Mouse (Mus musculus) layer of hippocampus, adult 2 months (tissue): ENCODE measurements around the gene Nell1. TPM values are rescaled to one million over a fixed set of nuclear protein-coding genes. Genes with fewer than 3 reads are reported as not detected.

Experiments used
- DNase-seq, 2 experiments: peaks; one replicate each; pipeline ENCODE4 v3.0.0; 2022; ENCODE audit warnings: low spot score in 2 of 2
- H3K27ac ChIP-seq: fragments of 200-600 bp; 2 replicates; pipeline ENCODE4 v1.8.1; 2022
- H3K4me3 ChIP-seq: fragments of 200-600 bp; 2 replicates; pipeline ENCODE4 v1.8.1; 2022; ENCODE audit warnings: mild to moderate bottlenecking
- CTCF ChIP-seq: fragments of 200-600 bp; conservative IDR thresholded peaks from 2 replicates; pipeline ENCODE4 v1.8.1; 2022; ENCODE audit warnings: antibody characterized with exemption, mild to moderate bottlenecking, moderate library complexity
- total RNA-seq, 2 experiments: library from RNA; stranded (reverse); gene quantifications; 2 replicates each; pipeline ENCODE4 v1.2.3; 2021

Gene Nell1
- total RNA-seq, 2 experiments from 2014 or later = 46.2 to 51.7 TPM

DNA sequence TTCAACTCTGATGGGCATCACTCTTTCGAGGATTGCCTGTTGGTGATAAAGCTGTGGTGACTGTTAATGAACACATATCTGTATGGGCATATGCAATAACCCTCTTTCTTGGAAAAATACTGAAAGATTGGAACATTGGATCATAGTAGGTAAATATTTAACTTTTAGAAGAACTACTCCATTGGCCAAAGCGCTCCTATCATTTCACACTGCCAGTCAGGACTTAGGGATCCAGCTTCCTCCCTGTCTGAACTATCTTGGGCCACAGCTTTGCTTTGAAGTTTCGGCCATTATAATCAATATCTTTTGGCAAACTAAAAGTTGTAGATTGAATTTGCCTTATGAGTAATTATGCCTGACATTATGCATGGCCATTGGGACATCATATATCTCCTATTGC is 780.9 kb downstream of the Nell1 start:
- DNase-seq = no peak
- Histone ChIP-seq H3K27ac (no peak overlapping the region), H3K4me3 (no peak overlapping the region)
- TF ChIP-seq CTCF = no peak

DNA sequence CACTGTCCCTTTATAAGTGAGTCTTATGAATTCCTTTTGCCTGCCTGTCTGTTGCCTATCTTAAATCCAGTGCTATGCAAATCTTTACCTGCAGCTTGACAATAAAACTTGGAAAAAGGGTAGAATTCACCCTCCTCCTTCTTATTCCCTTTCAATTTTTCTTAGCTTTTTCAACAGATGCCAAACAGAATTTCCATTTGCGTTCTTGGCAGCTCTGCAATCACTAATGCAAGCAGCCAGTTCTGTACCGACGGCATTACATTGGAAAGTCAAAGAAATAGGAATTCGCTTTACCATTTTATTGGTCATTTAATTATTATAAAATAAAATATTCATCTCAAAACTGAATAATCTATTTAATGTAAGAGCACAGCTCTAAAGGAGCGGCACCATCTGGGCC is 781.7 kb downstream of the Nell1 start:
- no peak for TF ChIP-seq CTCF
- no peak overlapping the region for H3K27ac ChIP-seq
- DNase-seq = peak in 1 of 2 experiments; percentile 20
- H3K4me3 ChIP-seq = no peak overlapping the region

DNA sequence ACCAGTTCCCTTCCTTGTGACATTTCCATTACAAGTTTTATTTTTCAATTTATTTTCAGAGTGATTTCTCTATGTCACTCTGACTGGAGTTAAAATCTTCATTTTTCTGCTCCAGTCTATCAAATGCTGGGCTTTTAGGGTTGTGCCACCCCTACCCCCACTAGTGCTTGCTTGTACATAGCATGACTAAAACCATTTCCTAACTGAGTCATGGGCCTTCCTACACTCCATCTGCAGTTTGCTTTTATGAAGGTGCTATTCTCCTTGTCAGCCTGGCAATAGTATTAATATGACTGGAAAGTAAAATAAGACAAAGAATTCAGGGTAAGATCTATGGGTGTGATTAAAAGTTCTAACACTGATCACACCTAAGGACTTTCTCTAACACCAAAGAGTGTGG is 798.9 kb downstream of the Nell1 start:
- DNase-seq = peak; percentile 17 to 50
- Histone ChIP-seq H3K27ac (peak overlapping the region; percentile 36; the same call in 1 of the 2 replicates), H3K4me3 (no peak overlapping the region)
- no peak for TF ChIP-seq CTCF

DNA sequence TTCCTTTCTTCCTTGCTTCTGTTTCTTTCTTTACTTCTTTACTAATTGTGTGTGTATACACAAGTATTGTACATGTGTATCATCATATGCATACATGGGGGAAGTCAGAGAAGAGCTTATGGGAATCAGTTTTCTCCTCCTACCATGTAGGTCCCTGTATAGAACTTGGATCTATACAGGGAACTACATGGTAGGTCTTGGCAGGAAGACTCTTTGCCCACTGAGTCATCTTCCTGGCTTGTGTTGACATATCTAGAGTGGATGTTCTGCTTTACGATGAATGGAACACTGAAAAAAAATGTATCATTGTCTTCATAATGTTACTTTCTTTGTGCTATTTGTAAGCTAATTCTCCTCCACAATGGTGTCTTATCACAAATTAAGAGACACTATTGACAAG is 806.4 kb downstream of the Nell1 start:
- no peak for DNase-seq
- Histone ChIP-seq H3K27ac (no peak overlapping the region), H3K4me3 (no peak overlapping the region)
- TF ChIP-seq CTCF = no peak

DNA sequence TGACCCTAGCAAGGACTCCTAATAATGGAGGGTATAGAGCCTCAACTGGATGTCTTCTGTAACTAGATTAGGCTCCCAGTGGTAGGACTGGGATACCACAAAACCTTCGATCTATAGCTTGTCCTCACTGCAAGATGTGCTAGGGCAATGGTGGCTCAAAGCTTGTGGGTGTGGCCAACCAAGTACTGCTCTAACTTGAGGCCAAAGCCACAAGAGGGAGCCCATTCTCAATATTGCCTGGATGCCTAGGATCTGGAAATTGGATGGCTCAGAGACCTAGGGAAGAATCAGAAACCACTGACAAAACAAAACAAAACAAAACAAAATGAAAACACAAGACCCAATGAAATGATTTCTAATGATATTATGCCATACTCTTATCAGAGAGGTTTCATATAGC is 809.0 kb downstream of the Nell1 start:
- TF ChIP-seq CTCF = peak; percentile 44
- no peak overlapping the region for H3K27ac ChIP-seq
- H3K4me3 ChIP-seq = no peak overlapping the region
- DNase-seq = no peak

DNA sequence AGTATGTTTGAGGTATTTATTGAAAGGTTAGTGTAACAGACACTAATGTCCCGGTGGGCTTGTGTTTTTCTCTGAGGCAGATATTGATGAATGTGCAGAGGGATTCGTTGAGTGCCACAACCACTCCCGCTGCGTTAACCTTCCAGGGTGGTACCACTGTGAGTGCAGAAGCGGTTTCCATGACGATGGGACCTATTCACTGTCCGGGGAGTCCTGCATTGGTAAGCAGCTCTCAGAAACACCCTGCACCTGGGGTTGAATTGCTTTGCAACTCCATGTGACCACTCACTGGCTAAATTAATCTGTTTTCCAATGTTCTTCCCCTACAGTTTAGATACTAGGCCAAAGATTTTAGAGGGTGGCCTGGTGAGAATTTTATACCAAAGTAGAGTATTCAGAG is 851.5 kb downstream of the Nell1 start:
- DNase-seq = no peak
- no peak overlapping the region for H3K4me3 ChIP-seq
- no peak overlapping the region for H3K27ac ChIP-seq
- TF ChIP-seq CTCF = no peak

DNA sequence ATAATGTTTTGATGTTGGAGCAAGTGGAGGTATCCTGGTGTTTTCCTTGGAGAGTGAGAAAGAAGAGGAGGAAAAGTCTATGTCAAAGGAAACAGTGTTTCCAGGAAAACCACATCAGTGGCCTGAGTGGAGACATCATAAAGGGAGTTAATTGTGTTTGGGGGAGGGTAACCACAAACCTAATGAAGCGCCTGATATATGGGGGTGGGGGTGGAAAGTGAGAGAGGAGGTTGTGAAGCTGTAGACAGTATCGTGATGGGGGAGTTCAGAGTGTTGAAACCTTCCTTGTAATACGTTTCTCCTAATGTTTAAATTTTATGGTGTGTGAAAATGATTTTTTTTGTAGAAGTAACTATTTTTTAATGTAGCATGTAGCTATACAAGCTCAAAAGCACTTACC is 858.1 kb downstream of the Nell1 start:
- no peak for TF ChIP-seq CTCF
- no peak for DNase-seq
- Histone ChIP-seq H3K4me3 (no peak overlapping the region), H3K27ac (no peak overlapping the region)

DNA sequence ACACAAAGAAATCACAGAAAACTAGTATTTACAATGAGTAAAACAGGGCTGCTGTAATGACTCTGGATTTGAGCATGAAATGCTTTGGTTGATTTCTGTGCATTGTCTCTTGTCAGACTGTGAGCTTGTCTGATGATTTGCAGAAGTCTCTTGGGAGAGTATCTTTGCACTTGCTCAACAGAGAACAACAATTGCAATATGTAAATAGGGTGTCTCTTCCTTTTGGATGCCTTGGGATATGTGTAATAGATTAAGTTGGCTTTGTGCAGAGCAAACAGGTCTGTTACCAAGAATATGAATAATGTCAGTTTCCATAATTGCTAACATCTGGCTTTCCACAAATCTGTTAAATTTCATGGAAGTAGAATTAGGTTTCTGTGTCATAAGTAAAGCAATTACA is 868.0 kb downstream of the Nell1 start:
- DNase-seq = no peak
- Histone ChIP-seq H3K27ac (no peak overlapping the region), H3K4me3 (no peak overlapping the region)
- TF ChIP-seq CTCF = no peak

DNA sequence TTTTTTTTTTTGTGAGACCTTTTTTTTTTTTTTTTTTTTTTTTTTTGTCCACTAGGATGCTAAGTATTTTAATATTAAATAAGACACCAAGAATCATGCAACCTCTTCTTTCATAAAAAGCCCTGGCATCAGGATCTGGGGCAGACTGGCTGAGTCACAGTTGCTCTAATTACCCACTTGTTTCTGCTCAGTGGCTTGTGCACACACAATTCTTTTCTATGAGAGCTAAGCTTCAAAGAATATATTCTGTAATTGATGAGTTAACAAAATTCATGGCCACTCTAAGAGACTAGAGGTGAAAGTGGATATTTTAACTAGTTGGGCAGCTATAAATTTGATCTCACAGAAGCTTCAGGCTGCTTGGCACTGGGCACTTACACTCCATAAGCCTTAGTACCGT is 873.3 kb downstream of the Nell1 start:
- H3K4me3 ChIP-seq = no peak overlapping the region
- no peak for DNase-seq
- H3K27ac ChIP-seq = no peak overlapping the region
- 0 out of 2 replicates have a peak, but pooled peaks have one; percentile 4 for TF ChIP-seq CTCF

DNA sequence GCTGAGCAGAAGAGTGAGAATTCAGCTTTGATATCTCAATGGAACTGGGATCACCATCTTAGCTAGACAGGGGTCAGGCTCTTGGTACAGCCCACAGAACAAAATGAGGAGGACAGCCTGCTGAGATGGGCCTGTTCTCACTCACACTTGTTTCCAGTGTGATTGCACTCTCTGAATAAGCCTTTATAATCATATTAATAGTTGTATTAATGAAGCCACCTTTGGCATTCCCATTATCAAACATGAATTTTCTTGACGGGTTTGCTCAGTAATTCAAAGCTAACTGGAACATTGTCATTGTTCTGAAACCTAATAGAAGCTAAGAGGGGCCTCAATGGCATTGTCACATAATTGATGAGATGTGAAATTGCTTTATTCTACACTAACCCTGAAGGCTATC is 875.6 kb downstream of the Nell1 start:
- no peak for TF ChIP-seq CTCF
- DNase-seq = no peak
- no peak overlapping the region for H3K4me3 ChIP-seq
- H3K27ac ChIP-seq = no peak overlapping the region

DNA sequence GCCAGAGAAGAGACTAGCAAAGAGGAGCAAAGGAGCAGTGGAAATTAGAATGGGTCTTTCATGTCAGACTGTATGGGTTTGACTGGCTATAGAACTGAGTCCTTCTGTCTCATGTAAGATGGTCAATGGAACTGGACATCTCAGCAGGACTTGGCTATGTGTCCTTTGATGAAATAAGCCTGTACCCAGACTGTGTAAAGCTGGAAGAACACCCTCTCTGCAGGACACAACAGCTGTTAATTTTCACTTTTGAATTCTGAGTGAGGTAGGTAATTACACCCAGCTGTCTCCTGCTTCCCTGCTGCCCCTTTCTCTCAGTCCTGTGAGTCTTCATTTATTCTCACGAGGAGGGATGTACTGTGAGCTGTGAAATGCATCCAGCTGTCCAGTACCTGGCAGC is 895.5 kb downstream of the Nell1 start:
- TF ChIP-seq CTCF = no peak
- Histone ChIP-seq H3K27ac (no peak overlapping the region), H3K4me3 (no peak overlapping the region)
- no peak for DNase-seq

DNA sequence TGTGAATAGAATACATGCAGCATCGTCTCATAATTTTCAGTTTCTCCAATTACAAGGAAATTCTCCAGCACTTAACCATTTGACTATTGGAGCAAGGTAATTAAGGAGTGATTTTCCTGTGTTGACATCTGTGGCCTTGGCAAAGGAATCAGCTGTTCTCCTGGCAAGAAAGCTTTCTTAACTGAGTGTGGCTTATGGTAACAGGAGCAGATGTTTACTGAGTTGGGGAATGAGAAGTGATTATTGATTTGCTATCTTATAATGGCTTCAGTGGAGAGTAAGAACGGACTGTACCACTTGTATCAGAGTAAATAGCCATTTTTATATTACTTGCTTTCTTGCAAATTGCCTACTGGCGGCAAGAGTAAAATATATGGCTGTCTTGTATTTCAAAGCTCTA is 913.0 kb downstream of the Nell1 start:
- DNase-seq = no peak
- no peak for TF ChIP-seq CTCF
- no peak overlapping the region for H3K27ac ChIP-seq
- no peak overlapping the region for H3K4me3 ChIP-seq

DNA sequence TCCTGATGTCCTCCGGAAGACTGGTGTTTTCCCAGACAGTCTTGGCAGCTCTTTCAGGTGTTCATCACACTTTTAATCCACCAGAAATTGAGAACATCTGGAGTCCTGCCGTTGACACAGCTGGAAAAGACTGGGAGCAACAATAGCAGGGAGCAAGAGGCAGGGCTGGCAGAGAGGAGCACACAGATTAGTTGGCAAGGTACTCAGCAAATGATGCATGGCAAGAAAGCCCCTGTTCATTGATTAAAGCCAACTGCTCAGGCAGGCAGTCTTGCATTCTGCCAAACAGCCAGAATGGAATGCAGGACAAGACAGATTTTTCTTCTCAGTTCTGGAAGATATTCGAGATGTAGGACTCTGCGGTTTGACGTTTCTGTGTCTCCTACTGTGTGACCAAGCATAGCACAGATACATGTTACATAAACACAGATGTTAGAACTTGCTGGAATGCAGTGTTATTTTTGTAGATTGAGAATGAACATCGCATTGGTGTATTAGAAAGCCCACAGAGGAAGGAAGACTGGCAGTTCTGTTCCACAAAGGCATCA is 925.0 kb downstream of the Nell1 start:
- Histone ChIP-seq H3K4me3 (no peak overlapping the region), H3K27ac (no peak overlapping the region)
- no peak for TF ChIP-seq CTCF
- DNase-seq = no peak

Other genes starting within 250 kb of the Nell1 start
- gene Htatip2, start 215.7 kb upstream of the Nell1 start, total RNA-seq = 10 to 100 TPM; 10.9 to 12.5 TPM
- 10 to 100 TPM; 33.5 to 35.0 TPM for gene Prmt3, start 196.5 kb upstream of the Nell1 start, total RNA-seq
- not detected for gene Slc6a5, start 64.7 kb upstream of the Nell1 start, total RNA-seq